Mouse (Mus musculus) CD4-positive, CD25-positive, alpha-beta regulatory T cell, adult 2 months (primary cell): ENCODE measurements around the gene Ostf1.
"Not testable (repeated sequence)": the region's sequence is repeated elsewhere in the genome, so short reads cannot be mapped to it uniquely, and the experiment has no call there.

Source experiments
- DNase-seq: peaks from one replicate; pipeline ENCODE4 v3.0.0-alpha.2; 2012; ENCODE audit warnings: low read depth, low spot score

Gene Ostf1

GRCm38 (mm10) chr19:18598265-18598926 lies 33.2 kb downstream of the Ostf1 start:
- DNase-seq = peak; percentile 26

DNA sequence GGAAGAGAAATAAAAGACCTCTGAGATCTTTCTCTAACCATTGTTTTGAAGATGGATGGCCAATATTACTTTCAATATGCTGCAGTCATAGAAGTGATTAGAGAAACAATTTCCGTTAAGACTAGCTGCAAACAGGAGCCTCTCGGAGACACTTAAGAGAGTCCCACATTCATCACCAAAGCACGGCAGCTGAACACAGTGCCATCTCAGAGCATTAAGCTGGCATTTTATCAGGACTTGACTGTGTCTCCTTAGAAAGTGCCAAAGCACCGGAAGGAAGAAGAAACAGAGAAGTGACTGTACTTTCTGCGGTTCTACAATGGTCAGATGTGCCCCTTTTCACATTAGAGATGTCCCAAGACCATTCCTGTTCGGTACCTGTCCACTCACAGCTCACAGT lies 33.9 kb downstream of the Ostf1 start:
- no peak for DNase-seq

GRCm38 (mm10) chr19:18596876-18597275 lies 34.7 kb downstream of the Ostf1 start:
- no peak for DNase-seq

- DNase-seq = no peak
Measured at GRCm38 (mm10) chr19:18593722-18594121, 37.9 kb downstream of the Ostf1 start.

DNA sequence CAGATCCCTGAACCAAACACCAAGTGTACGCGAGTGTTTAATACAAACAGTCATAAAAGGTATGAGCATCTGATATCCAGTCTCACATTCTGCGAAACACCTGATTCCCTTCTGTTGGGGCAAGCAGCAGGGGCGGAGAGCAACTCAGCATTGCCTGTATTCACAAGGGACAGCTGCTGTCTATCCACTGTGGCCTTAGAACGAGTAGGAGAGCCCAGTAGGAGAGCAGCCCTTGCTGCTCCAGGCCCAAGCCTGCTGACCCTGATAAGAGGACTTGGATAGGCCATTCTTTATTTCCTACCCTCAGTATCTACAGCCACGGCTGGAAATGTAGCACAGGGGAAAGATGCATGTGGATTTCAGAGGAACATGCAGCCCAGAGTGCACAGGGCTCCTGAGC lies 38.7 kb downstream of the Ostf1 start:
- no peak for DNase-seq

- DNase-seq = peak; percentile 10
Measured at GRCm38 (mm10) chr19:18590942-18591354, 40.7 kb downstream of the Ostf1 start.

DNA sequence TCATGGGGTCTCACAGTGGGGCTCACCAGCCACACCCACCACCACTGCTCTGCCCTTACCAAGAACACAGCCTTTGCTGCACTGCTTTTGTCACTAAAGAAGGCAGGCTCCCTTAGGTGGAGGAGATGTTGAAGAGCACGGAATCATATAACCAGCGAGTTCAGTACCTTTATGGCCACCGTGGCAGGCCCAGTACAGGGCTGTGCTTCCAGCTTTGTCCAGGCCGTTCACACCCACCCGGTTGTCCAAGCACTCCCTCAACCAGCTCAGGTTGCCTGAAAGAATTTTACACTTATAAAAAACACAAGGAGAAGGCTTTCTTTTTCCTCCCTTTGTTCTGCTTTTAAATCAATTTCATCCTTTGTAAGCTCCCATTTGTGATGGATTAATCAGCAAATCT lies 41.4 kb downstream of the Ostf1 start:
- DNase-seq = no peak

DNA sequence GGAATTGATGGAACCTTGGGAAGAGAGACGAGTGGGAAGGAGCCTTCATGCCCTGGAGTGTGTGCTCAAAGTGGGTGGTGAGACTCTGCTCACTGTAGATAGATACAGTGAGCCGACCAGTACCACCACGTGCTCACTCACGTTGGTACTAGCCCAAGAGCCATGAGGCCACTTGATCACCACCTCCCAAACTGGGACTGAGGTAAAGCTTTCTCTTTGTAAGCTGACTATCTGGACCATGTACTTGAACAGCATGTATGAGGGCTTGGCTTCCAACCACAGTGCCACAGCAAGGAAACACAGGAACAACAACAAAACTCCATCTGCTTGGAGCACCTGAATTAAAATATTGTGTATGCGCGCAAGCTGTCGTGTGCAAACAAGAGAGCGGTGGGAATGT lies 42.3 kb downstream of the Ostf1 start:
- DNase-seq = no peak

- DNase-seq = not testable (repeated sequence)
Measured at GRCm38 (mm10) chr19:18588801-18589200, 42.8 kb downstream of the Ostf1 start.

DNA sequence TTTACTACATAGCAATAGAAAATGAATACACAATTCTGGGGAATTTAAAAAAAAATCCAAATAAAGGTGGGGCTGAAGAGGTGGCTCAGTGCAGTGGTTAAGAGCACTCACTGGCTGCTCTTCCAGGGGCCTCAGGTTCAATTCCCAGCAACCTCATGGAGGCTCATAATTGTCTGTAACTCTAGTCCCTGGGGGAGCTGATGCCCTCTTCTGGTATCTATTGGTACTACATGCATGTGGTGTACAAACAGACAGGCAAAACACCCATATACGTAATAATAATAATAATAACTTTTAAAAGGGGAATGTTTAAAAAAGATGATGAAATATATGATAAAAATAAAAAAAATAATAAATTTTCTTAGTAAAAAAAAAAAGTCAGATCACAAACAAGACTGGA lies 43.4 kb downstream of the Ostf1 start:
- peak; percentile 57 for DNase-seq

- DNase-seq = no peak
Measured at GRCm38 (mm10) chr19:18587118-18587517, 44.5 kb downstream of the Ostf1 start.

- no peak for DNase-seq
Measured at GRCm38 (mm10) chr19:18584621-18585020, 47.0 kb downstream of the Ostf1 start.

DNA sequence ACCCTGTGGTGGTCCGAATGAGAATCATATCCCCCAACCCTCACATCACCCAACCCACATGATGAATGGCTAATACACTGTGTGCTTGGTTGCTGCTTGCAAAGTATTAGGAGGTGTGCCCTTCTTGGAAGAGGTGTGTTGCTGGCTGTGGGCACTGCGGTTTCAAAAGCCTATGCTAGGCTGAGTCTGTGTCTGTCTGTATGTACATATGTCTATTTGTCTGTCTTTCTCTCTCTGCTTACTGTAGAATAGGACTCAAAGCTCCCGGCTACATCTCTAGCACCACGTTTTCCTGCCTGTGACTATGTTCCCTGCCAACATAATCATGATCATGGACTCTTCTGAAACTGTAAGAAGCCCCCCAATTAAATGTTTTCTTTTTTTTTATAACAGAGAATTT lies 47.9 kb downstream of the Ostf1 start:
- no peak for DNase-seq

- no peak for DNase-seq
Measured at GRCm38 (mm10) chr19:18582887-18583286, 48.7 kb downstream of the Ostf1 start.

- DNase-seq = no peak
Measured at GRCm38 (mm10) chr19:18582226-18582625, 49.4 kb downstream of the Ostf1 start.

DNA sequence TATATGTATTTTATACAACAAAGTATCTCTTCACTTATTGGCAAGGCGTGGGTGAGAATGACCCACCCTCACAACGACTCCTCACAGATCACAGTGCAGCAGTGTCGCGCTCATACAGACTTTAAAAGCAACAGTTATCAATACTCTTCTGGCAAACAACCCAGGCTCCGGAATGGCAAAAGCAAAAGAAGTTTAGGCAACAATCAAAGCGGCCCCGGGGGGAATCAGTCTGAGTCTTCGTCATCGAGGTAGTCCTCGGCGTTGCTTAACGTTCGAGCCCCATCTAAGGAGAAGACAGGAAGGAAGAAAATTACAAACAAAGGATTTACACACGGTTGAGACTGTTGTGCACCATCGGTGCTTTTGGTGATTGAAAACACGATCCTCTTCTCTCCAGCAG lies 50.6 kb downstream of the Ostf1 start:
- no peak for DNase-seq

- no peak for DNase-seq
Measured at GRCm38 (mm10) chr19:18579012-18579358, 52.6 kb downstream of the Ostf1 start.

DNA sequence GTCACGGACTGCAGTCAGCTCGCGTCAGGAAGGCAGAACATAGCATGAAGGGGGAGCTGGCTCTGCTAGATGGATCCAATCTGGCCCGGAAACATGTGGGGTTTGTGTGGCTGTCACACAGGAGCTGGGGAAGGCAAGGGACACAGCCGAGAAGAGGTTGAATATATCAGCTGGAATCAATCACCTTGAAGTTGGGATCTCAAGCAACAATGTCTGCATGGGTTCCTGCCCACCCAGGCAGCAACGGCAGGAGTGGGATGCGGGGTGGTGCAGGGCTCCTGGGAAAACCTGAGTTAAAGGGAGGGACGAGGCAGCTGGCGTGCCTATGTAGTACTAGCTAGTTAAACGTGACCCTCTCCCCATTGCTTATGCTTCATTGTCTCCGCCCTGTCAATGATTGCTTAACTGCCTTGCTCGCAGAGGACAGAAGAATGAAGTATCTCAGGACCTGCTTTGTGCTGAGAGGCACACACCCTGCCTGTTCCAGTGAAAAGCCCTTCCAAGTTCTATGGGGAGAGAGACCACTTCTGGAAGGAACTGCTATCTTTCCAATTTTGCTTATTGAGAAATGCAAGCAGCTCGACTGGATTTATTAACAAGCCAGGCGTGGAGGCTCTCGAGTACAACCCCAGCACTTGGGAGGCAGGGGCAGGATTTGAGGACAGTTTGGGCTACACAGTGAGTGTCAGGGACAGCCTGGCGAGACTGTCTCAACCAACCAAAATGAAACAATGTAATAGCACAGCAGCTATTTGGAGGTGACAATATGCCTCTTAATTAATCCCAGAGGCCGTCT lies 53.2 kb downstream of the Ostf1 start:
- DNase-seq = no peak

DNA sequence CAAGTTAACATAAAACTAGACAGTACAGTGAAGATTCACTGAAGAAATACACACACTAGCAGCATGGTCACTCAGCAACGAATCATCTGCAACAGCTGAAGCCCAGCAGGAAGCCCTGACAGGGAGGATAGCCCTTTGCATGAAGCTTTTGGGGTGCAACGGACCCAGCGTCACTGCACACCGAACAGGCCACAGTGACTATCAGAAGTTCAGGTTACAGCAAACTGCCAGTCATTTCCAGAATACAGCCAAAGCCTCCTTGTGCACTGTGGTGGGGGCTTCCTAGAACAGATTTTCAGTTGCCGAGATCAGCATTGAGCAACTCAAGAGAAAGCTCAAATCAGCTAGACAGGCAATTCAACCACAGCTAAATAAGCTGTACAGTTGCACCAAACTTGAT lies 54.3 kb downstream of the Ostf1 start:
- no peak for DNase-seq

- no peak for DNase-seq
Measured at GRCm38 (mm10) chr19:18575891-18576290, 55.7 kb downstream of the Ostf1 start.

GRCm38 (mm10) chr19:18573907-18574306 lies 57.7 kb downstream of the Ostf1 start:
- DNase-seq = no peak

DNA sequence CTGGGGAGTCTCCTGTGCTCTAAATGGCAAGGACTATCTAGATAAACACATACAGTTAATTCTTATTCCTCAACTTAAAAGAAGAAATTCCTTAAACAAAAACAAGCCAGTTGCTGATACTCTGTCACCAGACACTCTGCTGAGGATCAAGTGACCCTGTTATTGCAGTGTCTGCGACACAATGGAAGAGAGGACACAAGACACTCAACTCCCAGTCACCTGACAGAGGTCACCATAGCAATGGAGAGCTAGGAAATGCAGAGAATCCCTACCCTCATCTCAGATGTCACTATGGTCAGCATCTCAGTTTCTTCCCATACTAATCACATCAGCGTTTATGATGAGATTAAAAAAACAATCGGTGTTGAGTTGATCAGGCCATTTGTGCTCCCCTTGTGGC lies 58.2 kb downstream of the Ostf1 start:
- DNase-seq = no peak

- DNase-seq = no peak
Measured at GRCm38 (mm10) chr19:18569496-18569895, 62.1 kb downstream of the Ostf1 start.
